Mouse (Mus musculus): Measurements from ENCODE around the gene Polh.

Polh gene

GRCm38 (mm10) chr17:46168318-46168717, 34.1 kb downstream of the Polh start:
- DNase-seq (ENCODE audit: low spot score in 2 of 2), result no peak

DNA sequence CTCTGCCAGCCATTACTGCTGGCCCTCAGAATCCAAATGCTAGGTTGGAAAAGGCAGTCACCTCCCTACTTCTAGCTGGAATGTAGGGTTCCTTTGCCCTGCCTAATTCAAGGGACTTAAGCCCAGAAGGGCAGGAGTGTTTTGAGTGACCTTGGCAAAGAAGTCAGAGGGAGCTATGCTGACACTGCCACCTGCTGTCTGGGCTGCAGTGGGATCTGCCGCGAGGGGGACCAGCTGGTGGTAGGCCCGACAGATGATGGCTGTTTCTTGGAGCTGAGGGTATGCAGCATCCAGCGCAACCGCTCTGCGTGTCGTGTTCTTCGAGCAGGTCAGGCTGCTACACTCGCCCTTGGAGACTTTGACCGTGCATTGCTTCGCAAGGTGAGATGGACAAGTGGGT, 35.4 kb downstream of the Polh start:
- DNase-seq (ENCODE audit: low spot score in 2 of 2), result no peak

GRCm38 (mm10) chr17:46166270-46166669, 36.2 kb downstream of the Polh start:
- no peak for DNase-seq (ENCODE audit: low spot score in 2 of 2)

DNA sequence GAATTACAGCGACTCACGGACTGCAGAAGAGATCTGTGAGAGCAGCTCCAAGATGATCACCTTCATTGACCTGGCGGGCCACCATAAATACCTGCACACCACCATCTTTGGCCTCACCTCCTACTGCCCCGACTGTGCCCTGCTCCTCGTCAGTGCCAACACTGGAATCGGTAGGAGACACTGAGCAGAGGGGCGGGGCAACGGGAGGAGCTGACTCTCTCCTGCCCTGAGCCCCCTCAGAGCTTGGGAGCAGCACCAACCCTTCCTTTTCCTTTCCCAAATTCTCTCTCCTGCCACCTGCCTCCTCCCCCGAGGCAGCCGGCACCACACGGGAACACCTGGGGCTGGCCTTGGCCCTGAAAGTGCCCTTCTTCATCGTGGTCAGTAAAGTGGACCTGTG, 37.0 kb downstream of the Polh start:
- DNase-seq (ENCODE audit: low spot score in 2 of 2), result no peak

GRCm38 (mm10) chr17:46164791-46165190, 37.7 kb downstream of the Polh start:
- no peak for DNase-seq (ENCODE audit: low spot score in 2 of 2)

DNA sequence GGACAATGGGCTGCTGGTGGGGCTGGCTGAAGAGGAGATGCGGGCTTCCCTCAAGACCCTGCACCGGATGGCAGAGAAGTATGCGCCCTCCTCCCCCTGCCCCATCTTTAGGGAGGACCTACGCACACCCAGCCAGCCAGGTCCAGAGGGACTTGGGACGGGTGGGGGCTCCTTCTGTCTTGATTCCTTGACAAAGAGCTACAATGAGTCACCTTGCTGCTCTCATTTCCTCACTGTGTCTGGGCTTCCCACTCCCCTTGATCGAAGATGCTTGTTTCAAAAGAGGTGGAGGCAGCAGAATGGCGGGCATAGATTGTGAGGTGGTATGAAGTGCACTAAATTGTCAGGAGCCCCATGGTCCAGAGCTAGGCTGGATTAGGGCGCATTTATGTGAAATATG, 38.1 kb downstream of the Polh start:
- DNase-seq (ENCODE audit: low spot score in 2 of 2), result no peak

DNA sequence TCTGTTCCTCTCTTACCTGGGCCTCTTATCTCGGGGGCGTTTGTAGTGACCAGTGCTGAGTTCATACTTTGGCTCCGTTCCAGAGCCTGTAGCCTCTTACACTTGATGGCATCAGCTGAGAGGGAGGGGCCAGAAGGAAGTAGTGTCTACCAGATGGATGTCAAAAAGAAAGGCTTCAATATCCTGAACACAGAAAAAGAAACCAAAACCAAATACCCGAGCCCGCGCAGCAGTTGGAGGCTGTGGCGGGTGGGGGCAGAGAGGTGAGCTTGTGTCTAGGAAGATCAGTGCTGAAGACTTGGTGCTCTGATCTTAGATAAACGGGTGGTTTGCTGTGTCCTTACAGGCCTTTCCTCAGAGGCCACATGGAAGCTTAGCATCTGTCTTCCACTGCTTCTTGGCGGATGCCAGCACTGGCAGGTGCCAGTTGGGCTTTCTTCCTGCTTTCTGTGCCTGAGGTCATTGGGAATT, 39.5 kb downstream of the Polh start:
- DNase-seq (ENCODE audit: low spot score in 2 of 2), result no peak

DNA sequence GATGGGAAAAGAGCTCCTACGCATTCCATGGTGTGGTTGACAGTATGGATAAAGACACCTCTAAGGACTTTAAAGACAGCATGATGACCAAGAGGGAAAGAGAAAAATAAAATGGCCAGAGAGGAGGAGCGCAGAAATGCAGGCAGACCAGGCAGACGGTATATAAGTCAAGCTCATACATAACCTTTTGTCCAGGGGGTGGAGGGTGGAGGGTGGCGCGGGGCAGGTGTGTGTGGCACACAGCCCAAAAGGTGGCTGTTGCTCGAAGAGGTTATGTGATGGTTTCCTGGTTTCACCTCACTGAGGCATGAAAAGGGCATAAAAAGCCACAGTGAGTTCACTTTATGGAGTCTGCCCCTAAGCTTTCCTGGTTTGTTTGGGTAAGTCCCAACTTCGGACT, 39.9 kb downstream of the Polh start:
- no peak for DNase-seq (ENCODE audit: low spot score in 2 of 2)

- DNase-seq (ENCODE audit: low spot score in 2 of 2), result no peak
Observed at GRCm38 (mm10) chr17:46161710-46162109, 40.7 kb downstream of the Polh start.

DNA sequence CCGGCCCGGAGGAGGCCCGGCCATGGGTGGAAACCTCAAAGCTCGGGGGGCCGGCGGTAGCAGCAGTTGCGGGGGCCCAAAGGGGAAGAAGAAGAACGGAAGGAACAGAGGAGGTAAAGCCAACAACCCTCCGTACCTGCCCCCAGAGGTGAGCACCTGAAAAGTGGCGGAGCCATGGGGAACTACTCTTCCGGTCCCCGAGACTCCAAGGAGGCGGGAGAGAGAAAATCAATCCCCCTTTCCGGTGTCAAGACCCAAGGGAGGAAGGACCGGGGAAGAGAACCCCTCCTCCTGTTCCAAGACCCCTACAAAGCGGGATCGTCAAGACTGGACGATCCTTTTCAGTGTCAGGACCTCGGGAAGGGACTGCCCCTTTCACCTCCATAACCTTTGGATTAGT, 41.3 kb downstream of the Polh start:
- peak in 1 of 2 experiments; percentile 34 for DNase-seq (ENCODE audit: low spot score in 2 of 2)

- DNase-seq (ENCODE audit: low spot score in 2 of 2), result peak; percentile 76 to 93
Observed at GRCm38 (mm10) chr17:46160686-46161085, 41.8 kb downstream of the Polh start, which contains the start of gene Gtpbp2. Gene Gtpbp2 (plus strand): TSS chr17:46161032.

DNA sequence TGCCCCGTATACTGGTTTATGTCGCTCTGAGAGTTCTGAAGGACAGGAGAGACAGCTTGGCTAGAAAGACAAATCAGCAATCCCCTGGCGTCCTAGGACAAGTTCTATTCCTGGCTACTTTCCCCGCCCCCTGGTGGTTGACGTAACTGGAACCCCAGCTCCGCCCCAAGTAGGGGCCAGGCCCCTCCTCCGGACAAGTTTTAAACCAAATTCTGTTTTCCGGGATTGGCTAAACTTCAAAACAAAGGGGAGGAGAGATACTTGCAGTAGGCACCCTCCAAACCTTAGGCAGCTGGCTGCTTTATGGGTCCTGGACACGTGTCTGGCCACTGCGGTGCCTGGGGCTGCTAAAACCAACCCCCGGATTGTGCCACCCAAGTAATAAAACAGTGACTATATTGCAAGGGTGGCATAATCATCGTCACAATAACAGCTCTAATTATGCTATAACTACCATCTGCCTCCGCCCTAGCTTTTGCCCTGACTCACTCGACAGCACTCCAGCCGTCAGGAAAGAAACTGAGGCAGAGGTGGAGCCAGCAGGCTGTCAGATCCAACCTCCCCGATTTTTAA, 42.3 kb downstream of the Polh start:
- DNase-seq (ENCODE audit: low spot score in 2 of 2), result peak; percentile 87 to 92

DNA sequence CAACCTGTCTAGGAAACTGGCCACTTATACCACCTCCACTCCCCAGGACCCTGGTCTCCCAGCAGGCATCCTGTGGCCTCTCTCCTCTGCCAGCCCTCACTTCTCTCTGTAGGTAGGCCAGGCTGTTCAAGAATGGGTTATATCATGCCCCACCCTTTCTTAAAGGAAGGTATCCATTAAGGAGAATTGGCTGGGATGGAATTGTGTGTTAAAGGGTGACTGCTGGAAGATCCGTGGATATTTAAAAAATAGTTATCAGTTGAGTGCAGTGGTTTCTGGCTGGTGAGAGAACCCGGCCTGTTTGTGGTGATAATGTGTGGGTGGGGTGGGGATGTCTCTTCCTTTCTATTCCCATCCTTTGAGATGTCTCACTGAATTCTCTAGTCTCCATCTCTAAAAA, 43.2 kb downstream of the Polh start:
- DNase-seq (ENCODE audit: low spot score in 2 of 2), result no peak

DNA sequence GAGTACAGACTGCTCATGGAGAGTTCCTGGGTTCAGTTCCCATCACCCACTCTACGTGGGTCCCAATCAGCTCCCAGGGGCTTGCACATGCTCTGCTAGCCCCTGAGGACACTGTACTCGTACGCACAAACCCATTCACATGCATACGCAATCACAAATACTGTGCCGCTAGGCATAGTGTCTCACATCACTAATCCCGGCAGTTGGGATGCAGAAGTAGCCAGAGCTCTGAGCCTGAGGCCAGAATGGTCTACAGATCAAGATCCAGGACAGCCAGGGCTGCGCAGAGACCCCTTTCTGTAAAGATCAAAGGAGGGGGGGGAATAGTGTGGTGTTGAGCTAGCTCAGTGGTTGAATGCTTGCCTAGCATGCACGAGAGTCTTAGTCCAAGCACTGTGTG, 45.3 kb downstream of the Polh start:
- DNase-seq (ENCODE audit: low spot score in 2 of 2), result no peak

DNA sequence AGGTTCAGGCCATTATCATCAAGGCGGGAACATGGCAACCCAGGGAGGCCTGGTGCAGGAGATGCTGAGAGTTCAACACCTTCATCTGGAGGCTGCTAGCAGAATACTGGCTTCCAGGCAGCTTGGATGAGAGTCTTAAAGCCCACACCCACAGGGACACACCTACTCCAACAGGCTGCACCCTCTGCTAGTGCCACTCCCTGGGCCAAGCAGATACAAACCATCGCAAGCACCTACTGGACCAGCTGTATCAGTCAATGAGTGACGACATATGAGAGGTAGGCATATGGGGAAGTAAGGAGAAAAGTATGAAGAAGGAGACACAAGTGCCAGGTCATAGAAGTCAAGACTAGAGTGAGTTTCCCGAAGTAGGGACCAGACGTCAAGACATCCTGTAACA, 45.8 kb downstream of the Polh start:
- no peak for DNase-seq (ENCODE audit: low spot score in 2 of 2)

- no peak for DNase-seq (ENCODE audit: low spot score in 2 of 2)
Observed at GRCm38 (mm10) chr17:46154336-46154735, 48.1 kb downstream of the Polh start.

DNA sequence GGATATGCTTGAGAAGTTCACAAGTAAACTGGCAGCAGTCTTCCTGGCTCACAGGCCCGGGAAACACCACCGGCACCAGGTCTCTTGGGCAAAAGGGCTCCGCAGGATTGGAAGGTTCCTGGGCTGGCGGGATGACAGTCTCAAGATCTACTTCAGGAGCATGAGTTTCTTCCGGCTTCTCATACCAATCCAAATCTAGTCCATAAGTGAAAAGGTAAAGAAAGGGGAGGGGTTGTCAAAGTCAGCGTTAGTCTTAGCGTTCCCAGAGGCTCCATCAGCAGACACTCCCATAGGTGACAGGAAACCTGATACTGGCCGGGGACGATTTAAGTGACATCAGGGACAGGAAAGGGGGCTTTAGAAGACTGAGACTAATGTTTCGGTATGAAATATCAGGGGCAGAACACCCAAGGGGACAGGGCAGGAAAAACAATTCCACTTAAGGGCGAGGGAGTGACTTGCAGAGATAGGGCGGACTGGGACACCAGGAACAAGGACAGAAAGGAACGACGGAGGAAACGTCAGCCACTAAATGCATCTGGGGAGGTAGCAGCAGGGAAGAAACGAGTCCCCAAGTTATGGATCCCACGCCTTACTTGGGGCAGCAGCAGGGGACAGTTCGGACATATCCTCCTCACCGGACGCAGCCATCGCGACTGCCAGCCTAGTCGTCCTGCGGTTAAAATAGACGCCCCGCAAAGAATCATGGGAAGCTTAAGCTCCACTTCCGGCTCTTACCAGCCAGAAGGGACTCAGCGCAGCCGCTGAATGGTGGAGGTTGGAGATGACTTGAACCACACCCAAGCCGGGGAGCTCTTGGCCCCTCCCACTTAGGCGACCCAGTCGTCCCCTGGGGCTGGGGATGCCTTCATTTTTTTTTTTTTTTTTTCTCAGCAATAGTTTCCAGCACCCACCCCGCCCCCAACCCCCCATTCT, 49.3 kb downstream of the Polh start, which contains the start of gene Mad2l1bp:
Mad2l1bp (minus strand) TSS at position 707 of the 936 bp plus-strand sequence.
- peak; percentile 61 to 80 for DNase-seq (ENCODE audit: low spot score in 2 of 2)

- DNase-seq (ENCODE audit: low spot score in 2 of 2), result peak; percentile 80 to 84
Observed at GRCm38 (mm10) chr17:46143578-46144423, 58.6 kb downstream of the Polh start, which contains the start of gene Rsph9. Gene Rsph9 (minus strand): TSS chr17:46144216.

GRCm38 (mm10) chr17:46139872-46140271, 62.6 kb downstream of the Polh start:
- DNase-seq (ENCODE audit: low spot score in 2 of 2), result no peak

- no peak for DNase-seq (ENCODE audit: low spot score in 2 of 2)
Observed at GRCm38 (mm10) chr17:46138563-46139236, 63.7 kb downstream of the Polh start.

- no peak for DNase-seq (ENCODE audit: low spot score in 2 of 2)
Observed at GRCm38 (mm10) chr17:46132862-46133261, 69.6 kb downstream of the Polh start.

Data from urinary bladder, adult 18-20 months (tissue).